Comparison of ENCODE assay signal across 14 mouse cellular contexts in genomic region chr1:119557641-119558395, GRCm38 (mm10). TPM values are rescaled to one million over a fixed set of nuclear protein-coding genes. Genes with fewer than 3 reads are reported as not detected.
DNase-seq lines count a peak whose midpoint lies in the region; ATAC-seq and TF ChIP-seq lines count a peak whose summit lies in the region.
"Had no signal": no experiment of that assay in that cellular context is flagged by ENCODE, and none has a peak within 500 bp of the region (broad histone marks: within the 10 kb centered on the region; RNA-seq: fewer than 3 reads in every experiment).

No protein-coding gene starts in this region.

- H3K36me3 ChIP-seq in small intestine, adult 2 months (ENCODE audit: control insufficient read depth, insufficient read depth, low read length), result no peaks in the 10 kb centered on the region
- no peaks in the 10 kb centered on the region for H3K36me3 ChIP-seq in midbrain, embryonic 15.5 days (replicated peaks)

- H3K4me1 ChIP-seq in small intestine, adult 2 months (ENCODE audit: control insufficient read depth, insufficient read depth, insufficient read length, low read length), result no peaks in the 10 kb centered on the region
- H3K4me1 ChIP-seq in midbrain, embryonic 15.5 days, result no peaks in the 10 kb centered on the region
- H3K4me1 ChIP-seq: heart, embryonic 13.5 days had no signal

- 77% methylated on average over 4 of the region's 4 CpGs for WGBS in small intestine, adult 2 months
- WGBS in midbrain, embryonic 15.5 days, result 75% methylated on average over 4 of the region's 4 CpGs

- peak overlapping the region; percentile 79 for H3K27ac ChIP-seq in layer of hippocampus, adult 2 months
- 0 out of 2 replicates have a peak overlapping the region, but pooled peaks have one; percentile 27 for H3K27ac ChIP-seq in small intestine, adult 2 months (ENCODE audit: insufficient read depth, low read depth, low read length)
- H3K27ac ChIP-seq in midbrain, embryonic 15.5 days, result no peak overlapping the region
- H3K27ac ChIP-seq: heart, embryonic 13.5 days had no signal

- TF ChIP-seq CTCF in layer of hippocampus, adult 2 months (conservative IDR thresholded peaks at IDR 0.05), result no peak
- TF ChIP-seq CTCF in small intestine, adult 2 months (IDR thresholded peaks at IDR 0.05; ENCODE audit: extremely low read depth, insufficient read length, insufficient replicate concordance, low read depth, low read length), result no peak

- H3K4me2 ChIP-seq in midbrain, embryonic 15.5 days, result no peak overlapping the region
- H3K4me2 ChIP-seq: heart, embryonic 13.5 days had no signal

- H3K9me3 ChIP-seq in midbrain, embryonic 15.5 days, result no peaks in the 10 kb centered on the region
- H3K9me3 ChIP-seq: G1E had no signal

- H3K27me3 ChIP-seq in small intestine, adult 2 months (ENCODE audit: control insufficient read depth, insufficient read depth, low read length), result no peaks in the 10 kb centered on the region
- no peaks in the 10 kb centered on the region for H3K27me3 ChIP-seq in midbrain, embryonic 15.5 days (replicated peaks)
- H3K27me3 ChIP-seq: heart, embryonic 13.5 days had no signal

- DNase-seq in frontal cortex, postnatal 14 days (ENCODE audit: low spot score in 2 of 2), result no peak
- no peak for DNase-seq in layer of hippocampus, adult 2 months (ENCODE audit: low spot score in 2 of 2)
- no peak for DNase-seq in layer of hippocampus, postnatal 36 days
- peak; percentile 29 for DNase-seq in lung, postnatal 25 days (ENCODE audit: low spot score)
- no peak for DNase-seq in lung, adult 18-20 months
- DNase-seq: B cell, adult 2 months; forebrain, postnatal 0 days; kidney, postnatal 14 days; left cerebral cortex, postnatal 4 days had no signal

- no peak overlapping the region for H3K4me3 ChIP-seq in layer of hippocampus, adult 2 months
- no peak overlapping the region for H3K4me3 ChIP-seq in small intestine, adult 2 months (ENCODE audit: low read depth, low read length)
- H3K4me3 ChIP-seq in midbrain, embryonic 15.5 days, result no peak overlapping the region
- H3K4me3 ChIP-seq: heart, embryonic 13.5 days had no signal

- H3K9ac ChIP-seq in midbrain, embryonic 15.5 days, result no peak overlapping the region
- H3K9ac ChIP-seq: forebrain, postnatal 0 days; heart, embryonic 13.5 days had no signal

- no peak for TF ChIP-seq POLR2A in small intestine, adult 2 months (IDR thresholded peaks at IDR 0.05; ENCODE audit: low read depth, low read length)

- ATAC-seq in frontal cortex, adult (ENCODE audit: low TSS enrichment), result peak; percentile 91
- no peak for ATAC-seq in midbrain, embryonic 15.5 days (replicated peaks)
- ATAC-seq: forebrain, postnatal 0 days had no signal

RNA-seq across cellular contexts. Expression of gene Tmem185b, which starts 31.9 kb away (rescaled TPM):
- total RNA-seq in layer of hippocampus, adult 2 months (2021), result 10 to 100 TPM; 15.4 to 19.8 TPM
- 10 to 100 TPM; 18.0 to 20.2 TPM for total RNA-seq in layer of hippocampus, postnatal 36 days (2021)
- 18.6 and 22.2 TPM in 2 replicates for polyA plus RNA-seq in small intestine, adult 2 months (2012; rRNA removed)
- 18.2 and 18.7 TPM in 2 replicates for polyA plus RNA-seq in midbrain, embryonic 15.5 days (2015; fragmentation: Nextera tagmentation; extraction: Ambion mirVana)

RNA-seq across cellular contexts. Expression of gene Ralb, which starts 53.2 kb away (rescaled TPM):
- 10 to 100 TPM; 21.0 to 22.0 TPM for total RNA-seq in layer of hippocampus, adult 2 months (2021)
- 10 to 100 TPM; 23.3 to 23.7 TPM for total RNA-seq in layer of hippocampus, postnatal 36 days (2021)
- 20.3 and 42.4 TPM in 2 replicates for polyA plus RNA-seq in small intestine, adult 2 months (2012; rRNA removed)
- polyA plus RNA-seq in midbrain, embryonic 15.5 days (2015; fragmentation: Nextera tagmentation; extraction: Ambion mirVana), result 60.2 and 62.1 TPM in 2 replicates
